In the genomic region with DNA sequence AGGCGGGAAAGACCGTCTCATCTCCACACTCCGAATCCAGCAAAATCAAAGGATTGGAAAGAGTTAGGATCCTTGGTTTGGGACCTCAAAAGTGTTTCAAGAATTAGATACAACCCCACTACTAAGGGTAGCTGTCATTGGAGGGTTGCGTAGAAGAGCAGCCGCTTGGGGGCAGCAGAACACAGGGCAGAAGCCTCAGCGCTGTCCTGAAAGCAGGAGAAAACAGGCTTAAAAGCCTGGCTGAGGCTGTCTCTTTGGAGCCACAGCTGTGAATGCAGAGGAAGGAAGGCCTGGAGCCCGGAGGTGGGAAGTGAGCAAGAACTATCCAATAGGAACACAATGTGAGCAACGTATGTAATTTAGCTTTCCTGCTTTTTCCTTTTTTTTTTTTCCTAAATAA, we compare ENCODE assay signal across 8 mouse cellular contexts. TPM values are rescaled to one million over a fixed set of nuclear protein-coding genes. Genes with fewer than 3 reads are reported as not detected.
DNase-seq lines count a peak whose midpoint lies in the region; ATAC-seq lines count a peak whose summit lies in the region.

No protein-coding gene starts in this region.

- ATAC-seq in inflammation-experienced regulatory T-cells, adult 6 months = peak; percentile 71
- peak; percentile 99 for ATAC-seq in megakaryocyte progenitor cell, adult 5-6 weeks (replicated peaks; ENCODE audit: poor library complexity)

- DNase-seq in adrenal gland, adult (ENCODE audit: inconsistent age in 2 of 2, low spot score in 1 of 2) = peak; percentile 79 to 91
- DNase-seq in embryo, embryonic 10 days (ENCODE audit: low spot score) = peak; percentile 91
- DNase-seq in gastrocnemius, postnatal 25 days = peak; percentile 70
- DNase-seq in left cerebral cortex, adult 9 months (ENCODE audit: low spot score in 2 of 2) = peak; percentile 36 to 89
- DNase-seq in right cerebral cortex, postnatal 25 days = peak; percentile 75
- peak; percentile 74 for DNase-seq in urinary bladder, postnatal 25 days (ENCODE audit: low spot score)

RNA-seq across cellular contexts. Expression of a gene that starts 16.7 kb away (rescaled TPM):
- total RNA-seq in gastrocnemius, postnatal 25 days (2021) = 100 to 1,000 TPM; 239 to 240 TPM
- polyA plus RNA-seq in inflammation-experienced regulatory T-cells, adult 6 months (2017; shearing (Covaris generic)) = 1,000 to 10,000 TPM; 2,539 to 3,992 (median 2,708) TPM
- 1,629 and 1,793 TPM in 2 replicates for total RNA-seq in megakaryocyte progenitor cell, adult 5-6 weeks (2015)
- 2,248 and 2,565 TPM in 2 replicates for total RNA-seq in megakaryocyte progenitor cell, adult 5-6 weeks (2017)

RNA-seq across cellular contexts. Expression of a gene that starts 34.4 kb away (rescaled TPM):
- total RNA-seq in gastrocnemius, postnatal 25 days (2021) = not detected
- under 1 TPM in 1 of 3 experiments, not detected in 2; 0.52 TPM for polyA plus RNA-seq in inflammation-experienced regulatory T-cells, adult 6 months (2017; shearing (Covaris generic))
- total RNA-seq in megakaryocyte progenitor cell, adult 5-6 weeks (2015) = 0.79 and 1.0 TPM in 2 replicates
- total RNA-seq in megakaryocyte progenitor cell, adult 5-6 weeks (2017) = 1.2 TPM in 2 replicates

RNA-seq across cellular contexts. Expression of a gene that starts 35.1 kb away (rescaled TPM):
- 10 to 100 TPM; 12.4 to 15.6 TPM for total RNA-seq in gastrocnemius, postnatal 25 days (2021)
- 10 to 100 TPM in 2 of 3 experiments, 1 to 10 TPM in 1; 6.1 to 11.1 (median 10.6) TPM for polyA plus RNA-seq in inflammation-experienced regulatory T-cells, adult 6 months (2017; shearing (Covaris generic))
- 23.5 and 24.1 TPM in 2 replicates for total RNA-seq in megakaryocyte progenitor cell, adult 5-6 weeks (2015)
- total RNA-seq in megakaryocyte progenitor cell, adult 5-6 weeks (2017) = 48.2 and 49.2 TPM in 2 replicates

Comparison
In these comparisons a context has a peak if more than half of its experiments do, and no peak if none do; other contexts are left out.
1. Peak in every context shown above with its lines: DNase-seq and ATAC-seq.
2. RNA of a gene that starts 16.7 kb away (total RNA-seq): 1,629 to 2,565 TPM in megakaryocyte progenitor cell, adult 5-6 weeks; 239 to 240 TPM in gastrocnemius, postnatal 25 days; every median in the first group is over 4 times any median in the second.